Mouse (Mus musculus) MEL (cell line): ENCODE results near the gene Ablim1. TPM values are rescaled to one million over a fixed set of nuclear protein-coding genes. Genes with fewer than 3 reads are reported as not detected.
A peak's percentile ranks its signal among the peaks of the same experiment; 100 is the strongest.

Source experiments
- DNase-seq: peaks from one replicate; pipeline ENCODE4 v3.0.0; 2011; ENCODE audit warnings: low read depth, low spot score
- H3K27ac ChIP-seq: 2 replicates; pipeline ENCODE4 v1.5.1; 2012; ENCODE audit warnings: low read depth, mild to moderate bottlenecking, control low read depth, low read length, moderate library complexity; ENCODE audit not compliant: control insufficient read depth
- H3K27me3 ChIP-seq, 2 experiments: fragments of 150-350 bp in 1 of 2; sonication (generic) in 1 of 2; 2 replicates each; pipeline ENCODE4 v1.6.1; 2012; ENCODE audit warnings: low read length in 2 of 2, mild to moderate bottlenecking in 2 of 2, improper control_type of control experiment in 1 of 2, moderate library complexity in 1 of 2; ENCODE audit not compliant: insufficient read depth in 2 of 2, control insufficient read depth in 1 of 2
- H3K36me3 ChIP-seq, 2 experiments: 2 replicates each; pipeline ENCODE4 v1.6.1; 2012 to 2014; ENCODE audit warnings: low read length in 2 of 2, improper control_type of control experiment in 1 of 2, inconsistent platforms in 1 of 2, mild to moderate bottlenecking in 1 of 2; ENCODE audit not compliant: insufficient read depth in 2 of 2, control insufficient read depth in 1 of 2
- H3K4me1 ChIP-seq, 2 experiments: fragments of 150-350 bp in 1 of 2; sonication (generic) in 1 of 2; 2 replicates each; pipeline ENCODE4 v1.6.1; 2012; ENCODE audit warnings: low read length in 2 of 2, improper control_type of control experiment in 1 of 2, mild to moderate bottlenecking in 1 of 2; ENCODE audit not compliant: insufficient read depth in 2 of 2, control insufficient read depth in 1 of 2
- H3K4me3 ChIP-seq, 2 experiments: fragments of 150-350 bp in 1 of 2; sonication (generic) in 1 of 2; 2 replicates each; pipeline ENCODE4 v1.5.1; 2012; ENCODE audit warnings: low read depth in 2 of 2, low read length in 2 of 2, mild to moderate bottlenecking in 2 of 2, moderate library complexity in 2 of 2, control low read depth in 1 of 2, improper control_type of control experiment in 1 of 2; ENCODE audit not compliant: control insufficient read depth in 1 of 2, insufficient read depth in 1 of 2
- H3K79me2 ChIP-seq: 2 replicates; pipeline ENCODE4 v1.6.1; 2012; ENCODE audit warnings: mild to moderate bottlenecking, low read length, moderate library complexity; ENCODE audit not compliant: control insufficient read depth, poor library complexity, insufficient read depth
- H3K9ac ChIP-seq: 2 replicates; pipeline ENCODE4 v1.6.1; 2012; ENCODE audit warnings: low read depth, mild to moderate bottlenecking, control low read depth, low read length, moderate library complexity; ENCODE audit not compliant: control insufficient read depth, poor library complexity, severe bottlenecking
- H3K9me3 ChIP-seq: fragments of 150-350 bp; sonication (generic); replicated peaks from 2 replicates; pipeline ENCODE4 v1.6.1; 2012; ENCODE audit warnings: mild to moderate bottlenecking, low read length, improper control_type of control experiment, moderate library complexity; ENCODE audit not compliant: insufficient read depth
- BHLHE40 ChIP-seq: IDR thresholded peaks from 2 replicates; pipeline ENCODE4 v1.6.1; 2012; ENCODE audit warnings: low read depth, mild to moderate bottlenecking, inconsistent platforms, low read length, improper control_type of control experiment, borderline replicate concordance
- CTCF ChIP-seq, 3 experiments: IDR thresholded peaks in 2 of 3; conservative IDR thresholded peaks in 1 of 3; 2 replicates each; pipeline ENCODE4 v1.5.1; 2011 to 2012; ENCODE audit warnings: low read length in 3 of 3, low read depth in 2 of 3, mild to moderate bottlenecking in 2 of 3, improper control_type of control experiment in 1 of 3, inconsistent platforms in 1 of 3, mixed read lengths in 1 of 3, moderate library complexity in 1 of 3; ENCODE audit not compliant: control insufficient read depth in 1 of 3, insufficient read depth in 1 of 3, poor library complexity in 1 of 3, severe bottlenecking in 1 of 3
- E2F4 ChIP-seq: IDR thresholded peaks from 2 replicates; pipeline ENCODE4 v1.6.1; 2011; ENCODE audit warnings: low read depth, low read length, improper control_type of control experiment, borderline replicate concordance
- EP300 ChIP-seq, 2 experiments: IDR thresholded peaks; 2 replicates each; pipeline ENCODE4 v1.6.1; 2011; ENCODE audit warnings: improper control_type of control experiment in 2 of 2, low read length in 2 of 2, low read depth in 1 of 2, mild to moderate bottlenecking in 1 of 2
- KAT2A ChIP-seq: conservative IDR thresholded peaks from 2 replicates; pipeline ENCODE4 v1.6.1; 2012; ENCODE audit warnings: low read depth, low read length, improper control_type of control experiment, inconsistent platforms
- MAFK ChIP-seq: IDR thresholded peaks from 2 replicates; pipeline ENCODE4 v1.6.1; 2011; ENCODE audit warnings: low read depth, mild to moderate bottlenecking, low read length, improper control_type of control experiment, borderline replicate concordance
- MAX ChIP-seq: IDR thresholded peaks from 2 replicates; pipeline ENCODE4 v1.6.1; 2011; ENCODE audit warnings: low read length, improper control_type of control experiment
- MAZ ChIP-seq: IDR thresholded peaks from 2 replicates; pipeline ENCODE4 v1.6.1; 2012; ENCODE audit warnings: low read depth, mild to moderate bottlenecking, inconsistent platforms, low read length, improper control_type of control experiment
- MYC ChIP-seq: IDR thresholded peaks from 2 replicates; pipeline ENCODE4 v1.6.1; 2011; ENCODE audit warnings: low read depth, mild to moderate bottlenecking, low read length, improper control_type of control experiment, moderate library complexity
- NELFE ChIP-seq: IDR thresholded peaks from 2 replicates; pipeline ENCODE4 v1.6.1; 2011; ENCODE audit warnings: low read depth, low read length, improper control_type of control experiment
- POLR2AphosphoS2 ChIP-seq: IDR thresholded peaks from 2 replicates; pipeline ENCODE4 v1.6.1; 2011; ENCODE audit warnings: low read length, improper control_type of control experiment
- POLR2AphosphoS5 ChIP-seq: IDR thresholded peaks from 2 replicates; pipeline ENCODE4 v1.6.1; 2012; ENCODE audit warnings: low read depth, borderline replicate concordance, mild to moderate bottlenecking, inconsistent platforms, low read length, moderate library complexity, mixed read lengths
- RAD21 ChIP-seq: IDR thresholded peaks from 2 replicates; pipeline ENCODE4 v1.6.1; 2011; ENCODE audit warnings: mild to moderate bottlenecking, low read depth, low read length, improper control_type of control experiment
- RCOR1 ChIP-seq: IDR thresholded peaks from 2 replicates; pipeline ENCODE4 v1.6.1; 2012; ENCODE audit warnings: low read depth, mild to moderate bottlenecking, inconsistent platforms, low read length, improper control_type of control experiment
- SIN3A ChIP-seq: IDR thresholded peaks from 2 replicates; pipeline ENCODE4 v1.6.1; 2012; ENCODE audit warnings: low read length, improper control_type of control experiment, inconsistent platforms
- SMC3 ChIP-seq: IDR thresholded peaks from 2 replicates; pipeline ENCODE4 v1.6.1; 2011; ENCODE audit warnings: low read depth, low read length, improper control_type of control experiment
- TAL1 ChIP-seq: IDR thresholded peaks from 2 replicates; pipeline ENCODE4 v1.6.1; 2012; ENCODE audit warnings: mild to moderate bottlenecking, inconsistent platforms, low read length, moderate library complexity, mixed read lengths
- TBP ChIP-seq: IDR thresholded peaks from 2 replicates; pipeline ENCODE4 v1.8.0; 2011; ENCODE audit warnings: low read depth, low read length, improper control_type of control experiment
- TCF12 ChIP-seq: IDR thresholded peaks from 2 replicates; pipeline ENCODE4 v1.6.1; 2014; ENCODE audit warnings: low read depth, mild to moderate bottlenecking, inconsistent platforms, low read length, improper control_type of control experiment, moderate library complexity
- USF2 ChIP-seq, 2 experiments: IDR thresholded peaks; 2 replicates each; pipeline ENCODE4 v1.6.1; 2011 to 2012; ENCODE audit warnings: improper control_type of control experiment in 2 of 2, low read length in 2 of 2, borderline replicate concordance in 1 of 2, inconsistent platforms in 1 of 2, low read depth in 1 of 2, mild to moderate bottlenecking in 1 of 2; ENCODE audit not compliant: insufficient read depth in 1 of 2
- ZC3H11A ChIP-seq: IDR thresholded peaks from 2 replicates; pipeline ENCODE4 v1.6.1; 2012; ENCODE audit warnings: low read depth, mild to moderate bottlenecking, inconsistent platforms, low read length, improper control_type of control experiment
- ZMIZ1 ChIP-seq: IDR thresholded peaks from 2 replicates; pipeline ENCODE4 v1.6.1; 2012; ENCODE audit warnings: low read depth, mild to moderate bottlenecking, inconsistent platforms, low read length, improper control_type of control experiment, moderate library complexity
- ZNF384 ChIP-seq: IDR thresholded peaks from 2 replicates; pipeline ENCODE4 v1.6.1; 2012; ENCODE audit warnings: low read depth, mild to moderate bottlenecking, inconsistent platforms, low read length, improper control_type of control experiment
- polyA plus RNA-seq, 2 experiments: library from polyadenylated mRNA; stranded (reverse) in 1 of 2; unstranded in 1 of 2; fragments of >175 nt in 1 of 2; fragments of >200 nt in 1 of 2; gene quantifications; 2 replicates each; pipeline versions ENCODE4 v1.2.1 to v1.2.4; 2012; ENCODE audit warnings: low replicate concordance in 2 of 2, low read depth in 1 of 2; ENCODE audit not compliant: insufficient read length in 2 of 2, insufficient read depth in 1 of 2, missing spikeins in 1 of 2
- total RNA-seq: library from RNA; depleted of rRNA; stranded (reverse); fragments of 300-350 nt; gene quantifications from 2 replicates; pipeline ENCODE4 v1.2.3, GENCODE M21; 2012

Gene Ablim1
- total and polyA plus RNA-seq, 3 experiments: not detected

DNA sequence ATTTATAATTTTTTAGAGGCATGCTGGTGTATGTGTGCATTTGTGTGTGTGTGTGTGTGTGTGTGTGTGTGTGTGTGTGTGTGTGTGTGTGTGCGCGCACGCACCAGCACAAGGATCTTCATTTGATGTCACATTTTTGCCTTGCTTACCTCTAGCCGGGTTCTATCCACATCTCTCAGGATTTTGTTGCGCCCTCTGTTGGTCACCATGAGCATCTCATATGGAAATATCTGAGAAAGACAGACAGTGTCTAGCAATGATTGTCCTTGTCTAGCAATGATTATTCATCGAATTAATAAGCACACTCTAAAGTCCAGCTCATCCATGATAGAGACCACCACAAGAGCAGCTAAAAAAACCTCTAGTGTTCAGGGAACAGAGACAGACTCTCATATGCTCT lies 275.5 kb downstream of the Ablim1 start:
- Histone ChIP-seq H3K9ac (no peak overlapping the region), H3K4me3 (no peak overlapping the region)
- peak; percentile 33 for DNase-seq
- TF ChIP-seq RAD21 (peak; percentile 40), CTCF (IDR thresholded peaks at IDR 0.05 in 2 of 3, conservative IDR thresholded peaks at IDR 0.05 in 1 of 3; ENCODE audit: control insufficient read depth in 1 of 3, insufficient read depth in 1 of 3, low read depth in 2 of 3, low read length in 3 of 3, poor library complexity in 1 of 3, severe bottlenecking in 1 of 3) (peak; percentile 49 to 61 (median 52)), RCOR1 (no peak), ZMIZ1 (no peak), ZNF384 (no peak), POLR2AphosphoS2 (no peak), MAFK (no peak), TAL1 (no peak), SMC3 (peak; percentile 65), TCF12 (no peak), KAT2A (no peak), E2F4 (no peak)
- TF ChIP-seq, all 39 proteins: peak for 3
- Histone ChIP-seq H3K27me3 (peaks cover 0 to 2% of the 10 kb centered on the region in 2 experiments; a peak in 2 of 4 replicates), H3K79me2 (no peaks in the 10 kb centered on the region), H3K36me3 (no peaks in the 10 kb centered on the region), H3K9me3 (no peaks in the 10 kb centered on the region), H3K4me1 (no peaks in the 10 kb centered on the region), H3K27ac (no peak overlapping the region)

GRCm38 (mm10) chr19:57036860-57037259 lies 277.9 kb downstream of the Ablim1 start:
- H3K9ac ChIP-seq: no peak overlapping the region
- no peaks in the 10 kb centered on the region for H3K9me3 ChIP-seq
- no peak overlapping the region for H3K4me3 ChIP-seq
- TF ChIP-seq EP300 (IDR thresholded peaks at IDR 0.05; ENCODE audit: low read depth in 1 of 2, low read length in 2 of 2): no peak
- no peak for TF ChIP-seq KAT2A
- no peak for TF ChIP-seq BHLHE40
- TF ChIP-seq CTCF (IDR thresholded peaks at IDR 0.05 in 2 of 3, conservative IDR thresholded peaks at IDR 0.05 in 1 of 3; ENCODE audit: control insufficient read depth in 1 of 3, insufficient read depth in 1 of 3, low read depth in 2 of 3, low read length in 3 of 3, poor library complexity in 1 of 3, severe bottlenecking in 1 of 3): no peak
- no peak for TF ChIP-seq RAD21
- TF ChIP-seq TCF12: no peak
- no peak for TF ChIP-seq USF2 (IDR thresholded peaks at IDR 0.05; ENCODE audit: borderline replicate concordance in 1 of 2, insufficient read depth in 1 of 2, low read depth in 1 of 2, low read length in 2 of 2)
- no peak for TF ChIP-seq MAZ
- TF ChIP-seq TBP: no peak
- no peak for TF ChIP-seq E2F4
- TF ChIP-seq MAFK: no peak
- no peak for TF ChIP-seq POLR2AphosphoS5
- no peak for TF ChIP-seq MAX
- no peak for TF ChIP-seq MYC
- no peak for TF ChIP-seq NELFE
- no peak for TF ChIP-seq ZC3H11A
- no peak for TF ChIP-seq SIN3A
- H3K79me2 ChIP-seq: no peaks in the 10 kb centered on the region
- H3K27ac ChIP-seq: no peak overlapping the region
- no peak for DNase-seq
- H3K27me3 ChIP-seq: peaks cover 0 to 2% of the 10 kb centered on the region in 2 experiments; a peak in 2 of 4 replicates
- H3K4me1 ChIP-seq: no peaks in the 10 kb centered on the region
- no peaks in the 10 kb centered on the region for H3K36me3 ChIP-seq
